Mouse (Mus musculus) CH12.LX (cell line): ENCODE results near the gene Yap1. TPM values are rescaled to one million over a fixed set of nuclear protein-coding genes. Genes with fewer than 3 reads are reported as not detected.

Experiments used
- DNase-seq: peaks from one replicate; pipeline ENCODE4 v3.0.0-alpha.2; 2013; ENCODE audit errors: extremely low read depth
- H3K27ac ChIP-seq: 2 replicates; pipeline ENCODE4 v1.5.1; 2012; ENCODE audit warnings: low read depth, mild to moderate bottlenecking, control low read depth, moderate library complexity; ENCODE audit not compliant: insufficient read depth
- H3K27me3 ChIP-seq: replicated peaks from 2 replicates; pipeline ENCODE3; 2012; ENCODE audit warnings: inconsistent platforms
- H3K36me3 ChIP-seq, 2 experiments: replicated peaks in 1 of 2; 2 replicates each; pipeline versions ENCODE3 to v1.6.1; 2012; ENCODE audit warnings: inconsistent platforms in 1 of 2, low read length in 1 of 2, mild to moderate bottlenecking in 1 of 2, mixed read lengths in 1 of 2, moderate library complexity in 1 of 2; ENCODE audit not compliant: control insufficient read depth in 1 of 2, insufficient read depth in 1 of 2
- H3K4me1 ChIP-seq, 2 experiments: 2 replicates each; pipeline ENCODE4 v1.6.1; 2012; ENCODE audit warnings: inconsistent platforms in 1 of 2, moderate library complexity in 1 of 2; ENCODE audit not compliant: insufficient read depth in 2 of 2, control insufficient read depth in 1 of 2
- H3K4me2 ChIP-seq: 2 replicates; pipeline ENCODE4 v1.6.1; 2012; ENCODE audit warnings: low read depth, mild to moderate bottlenecking, control low read depth; ENCODE audit not compliant: poor library complexity, insufficient read depth, severe bottlenecking
- H3K4me3 ChIP-seq, 3 experiments: fragments of 150-350 bp in 1 of 3; sonication (generic) in 1 of 3; replicated peaks in 1 of 3; 2 replicates each; pipeline versions ENCODE3 to v1.5.1; 2011 to 2012; ENCODE audit warnings: low read depth in 2 of 3, low read length in 2 of 3, mild to moderate bottlenecking in 2 of 3, moderate library complexity in 2 of 3, control low read depth in 1 of 3, improper control_type of control experiment in 1 of 3, inconsistent platforms in 1 of 3, mixed read lengths in 1 of 3; ENCODE audit not compliant: poor library complexity in 1 of 3
- H3K79me2 ChIP-seq: replicated peaks from 2 replicates; pipeline ENCODE4 v1.6.1; 2012; ENCODE audit warnings: mild to moderate bottlenecking, moderate library complexity; ENCODE audit not compliant: control insufficient read depth, poor library complexity, insufficient read depth, severe bottlenecking; ENCODE audit errors: extremely low read depth
- H3K9ac ChIP-seq: 2 replicates; pipeline ENCODE4 v1.6.1; 2012; ENCODE audit warnings: low read depth, mild to moderate bottlenecking, control low read depth, moderate library complexity; ENCODE audit not compliant: insufficient read depth
- H3K9me3 ChIP-seq: replicated peaks from 2 replicates; pipeline ENCODE3; 2012; ENCODE audit warnings: low read length, inconsistent platforms, mixed read lengths
- BHLHE40 ChIP-seq: IDR thresholded peaks from 2 replicates; pipeline ENCODE4 v1.6.1; 2011; ENCODE audit warnings: mild to moderate bottlenecking, low read depth, low read length, improper control_type of control experiment
- CHD1 ChIP-seq: IDR thresholded peaks from 2 replicates; pipeline ENCODE4 v1.6.1; 2012; ENCODE audit warnings: low read depth, low read length, improper control_type of control experiment, inconsistent platforms
- CHD2 ChIP-seq: IDR thresholded peaks from 2 replicates; pipeline ENCODE4 v1.6.1; 2011; ENCODE audit warnings: low read length, improper control_type of control experiment
- CTCF ChIP-seq, 2 experiments: IDR thresholded peaks in 1 of 2; conservative IDR thresholded peaks in 1 of 2; 2 replicates each; pipeline ENCODE4 v1.5.1; 2011 to 2012; ENCODE audit warnings: low read depth in 2 of 2, low read length in 2 of 2, improper control_type of control experiment in 1 of 2, inconsistent platforms in 1 of 2, mild to moderate bottlenecking in 1 of 2, moderate library complexity in 1 of 2
- E2F4 ChIP-seq: IDR thresholded peaks from 2 replicates; pipeline ENCODE4 v1.6.1; 2011; ENCODE audit warnings: low read depth, low read length, improper control_type of control experiment; ENCODE audit not compliant: insufficient replicate concordance
- GABPA ChIP-seq: IDR thresholded peaks from 2 replicates; pipeline ENCODE4 v1.6.1; 2012; ENCODE audit warnings: low read depth, low read length, improper control_type of control experiment, inconsistent platforms; ENCODE audit not compliant: insufficient replicate concordance
- HCFC1 ChIP-seq: IDR thresholded peaks from 2 replicates; pipeline ENCODE4 v1.6.1; 2012; ENCODE audit warnings: low read depth, mild to moderate bottlenecking, inconsistent platforms, low read length, improper control_type of control experiment
- IRF4 ChIP-seq: IDR thresholded peaks from 2 replicates; pipeline ENCODE4 v1.6.1; 2014; ENCODE audit warnings: low read depth, mild to moderate bottlenecking, inconsistent platforms, low read length, improper control_type of control experiment
- JUN ChIP-seq: IDR thresholded peaks from 2 replicates; pipeline ENCODE4 v1.6.1; 2011; ENCODE audit warnings: low read depth, mild to moderate bottlenecking, low read length, improper control_type of control experiment, moderate library complexity; ENCODE audit not compliant: insufficient read depth
- JUND ChIP-seq: conservative IDR thresholded peaks from 2 replicates; pipeline ENCODE4 v1.6.1; 2011; ENCODE audit warnings: low read depth, low read length, improper control_type of control experiment
- MAFK ChIP-seq: IDR thresholded peaks from 2 replicates; pipeline ENCODE4 v1.6.1; 2011; ENCODE audit warnings: low read length, improper control_type of control experiment; ENCODE audit not compliant: insufficient replicate concordance
- MAX ChIP-seq: IDR thresholded peaks from 2 replicates; pipeline ENCODE4 v1.6.1; 2011; ENCODE audit warnings: low read length, improper control_type of control experiment
- MAZ ChIP-seq: IDR thresholded peaks from 2 replicates; pipeline ENCODE4 v1.6.1; 2012; ENCODE audit warnings: low read depth, mild to moderate bottlenecking, inconsistent platforms, low read length, improper control_type of control experiment, moderate library complexity
- MEF2A ChIP-seq: IDR thresholded peaks from 2 replicates; pipeline ENCODE4 v1.6.1; 2014; ENCODE audit warnings: low read depth, mild to moderate bottlenecking, inconsistent platforms, low read length, improper control_type of control experiment, borderline replicate concordance
- MXI1 ChIP-seq: IDR thresholded peaks from 2 replicates; pipeline ENCODE4 v1.6.1; 2011; ENCODE audit warnings: mild to moderate bottlenecking, low read depth, low read length, improper control_type of control experiment
- MYC ChIP-seq: IDR thresholded peaks from 2 replicates; pipeline ENCODE4 v1.6.1; 2011; ENCODE audit warnings: low read depth, mild to moderate bottlenecking, improper control_type of control experiment, low read length
- NELFE ChIP-seq: IDR thresholded peaks from 2 replicates; pipeline ENCODE4 v1.6.1; 2011; ENCODE audit warnings: low read depth, low read length, improper control_type of control experiment
- POLR2AphosphoS2 ChIP-seq: IDR thresholded peaks from 2 replicates; pipeline ENCODE4 v1.6.1; 2011; ENCODE audit warnings: low read depth, low read length, improper control_type of control experiment
- RAD21 ChIP-seq: IDR thresholded peaks from 2 replicates; pipeline ENCODE4 v1.6.1; 2011; ENCODE audit warnings: low read depth, mild to moderate bottlenecking, low read length, improper control_type of control experiment, moderate library complexity
- SIN3A ChIP-seq: IDR thresholded peaks from 2 replicates; pipeline ENCODE4 v1.6.1; 2012; ENCODE audit warnings: low read length, improper control_type of control experiment, inconsistent platforms
- TBP ChIP-seq: conservative IDR thresholded peaks from 2 replicates; pipeline ENCODE4 v1.6.1; 2011; ENCODE audit warnings: low read depth, low read length, improper control_type of control experiment
- TCF12 ChIP-seq: IDR thresholded peaks from 2 replicates; pipeline ENCODE4 v1.6.1; 2014; ENCODE audit warnings: low read depth, mild to moderate bottlenecking, inconsistent platforms, low read length, improper control_type of control experiment
- USF1 ChIP-seq: IDR thresholded peaks from 2 replicates; pipeline ENCODE4 v1.6.1; 2014; ENCODE audit warnings: low read depth, mild to moderate bottlenecking, inconsistent platforms, low read length, improper control_type of control experiment
- USF2 ChIP-seq: conservative IDR thresholded peaks from 2 replicates; pipeline ENCODE4 v1.6.1; 2011; ENCODE audit warnings: low read depth, low read length, improper control_type of control experiment
- ZC3H11A ChIP-seq: IDR thresholded peaks from 2 replicates; pipeline ENCODE4 v1.6.1; 2012; ENCODE audit warnings: low read depth, mild to moderate bottlenecking, inconsistent platforms, low read length, improper control_type of control experiment
- ZKSCAN1 ChIP-seq: IDR thresholded peaks from 2 replicates; pipeline ENCODE4 v1.6.1; 2012; ENCODE audit warnings: low read depth, inconsistent platforms, low read length, improper control_type of control experiment, borderline replicate concordance
- ZMIZ1 ChIP-seq: IDR thresholded peaks from 2 replicates; pipeline ENCODE4 v1.6.1; 2012; ENCODE audit warnings: low read depth, mild to moderate bottlenecking, inconsistent platforms, low read length, improper control_type of control experiment
- ZNF384 ChIP-seq: IDR thresholded peaks from 2 replicates; pipeline ENCODE4 v1.6.1; 2012; ENCODE audit warnings: low read depth, low read length, improper control_type of control experiment, inconsistent platforms
- dilution Hi-C: fragments of 300-500 bp; cut with MboI; formaldehyde crosslinking; loops from 2 replicates; pipeline ENCODE4 v1.14.3; 2020; ENCODE audit warnings: low sequenced_read_pairs; ENCODE audit not compliant: extremely low pct_unique_long_range_greater_than_20kb, extremely low pct_ligation_motif_present
- in situ Hi-C: fragments of 300-500 bp; cut with MboI; formaldehyde crosslinking; loops from 3 replicates; pipeline ENCODE4 v1.14.3; 2019; ENCODE audit warnings: low sequenced_read_pairs, low pct_ligation_motif_present, low pct_unique_long_range_greater_than_20kb, mixed read lengths
- polyA plus RNA-seq: library from polyadenylated mRNA; unstranded; fragments of >175 nt; gene quantifications from 2 replicates; pipeline ENCODE4 v1.2.1, GENCODE M21; 2012; ENCODE audit warnings: low read depth; ENCODE audit not compliant: insufficient read length
- total RNA-seq, 2 experiments: library from RNA; depleted of rRNA; stranded (reverse); fragments of 300-350 nt in 1 of 2; fragments of >200 nt in 1 of 2; gene quantifications; 2 replicates each; pipeline ENCODE4 v1.2.3; 2012 to 2014

The Yap1 gene
- total and polyA plus RNA-seq, 3 experiments: 0.06 TPM; not detected in 2

DNA sequence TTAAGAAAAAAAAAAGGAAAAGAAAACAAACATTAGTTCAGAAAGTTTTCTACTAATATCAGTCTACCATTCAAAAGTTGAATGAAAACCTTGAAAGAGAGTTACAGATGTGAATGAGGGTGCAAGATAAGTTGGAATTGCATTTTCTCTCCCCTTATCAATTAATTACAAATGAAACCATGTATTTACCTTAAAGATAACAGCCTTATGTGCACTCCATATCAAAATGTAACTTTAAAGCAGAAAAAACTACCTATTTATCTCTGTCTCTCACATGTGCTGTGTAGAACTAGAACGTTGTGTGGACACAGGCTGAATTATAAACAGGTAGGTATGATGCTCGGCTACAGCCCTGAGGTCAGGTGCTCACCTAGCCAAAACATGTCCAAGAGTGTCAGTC is 40.5 kb downstream of the Yap1 start:
- Histone ChIP-seq H3K4me1 (peaks cover 6 to 7% of the 10 kb centered on the region in 2 experiments; a peak in 3 of 4 replicates), H3K79me2 (no peaks in the 10 kb centered on the region), H3K27me3 (no peaks in the 10 kb centered on the region), H3K9me3 (no peaks in the 10 kb centered on the region), H3K4me3 (no peak overlapping the region), H3K4me2 (no peak overlapping the region), H3K27ac (no peak overlapping the region), H3K9ac (no peak overlapping the region), H3K36me3 (no peaks in the 10 kb centered on the region)
- dilution Hi-C loops (no loop called here), in situ Hi-C loops (no loop called here)
- no peak for DNase-seq
- no peak for TF ChIP-seq BHLHE40
- no peak for TF ChIP-seq JUND
- no peak for TF ChIP-seq CHD1
- TF ChIP-seq JUN: no peak
- no peak for TF ChIP-seq IRF4
- TF ChIP-seq SIN3A: no peak
- no peak for TF ChIP-seq MAFK
- TF ChIP-seq NELFE: no peak
- no peak for TF ChIP-seq HCFC1
- no peak for TF ChIP-seq MYC
- no peak for TF ChIP-seq MAX
- no peak for TF ChIP-seq MXI1
- no peak for TF ChIP-seq ZKSCAN1
- TF ChIP-seq MEF2A: no peak
- no peak for TF ChIP-seq ZNF384
- no peak for TF ChIP-seq E2F4
- no peak for TF ChIP-seq CTCF (conservative IDR thresholded peaks at IDR 0.05 in 1 of 2, IDR thresholded peaks at IDR 0.05 in 1 of 2; ENCODE audit: low read depth in 2 of 2, low read length in 2 of 2)
- no peak for TF ChIP-seq TBP
- TF ChIP-seq MAZ: no peak

DNA sequence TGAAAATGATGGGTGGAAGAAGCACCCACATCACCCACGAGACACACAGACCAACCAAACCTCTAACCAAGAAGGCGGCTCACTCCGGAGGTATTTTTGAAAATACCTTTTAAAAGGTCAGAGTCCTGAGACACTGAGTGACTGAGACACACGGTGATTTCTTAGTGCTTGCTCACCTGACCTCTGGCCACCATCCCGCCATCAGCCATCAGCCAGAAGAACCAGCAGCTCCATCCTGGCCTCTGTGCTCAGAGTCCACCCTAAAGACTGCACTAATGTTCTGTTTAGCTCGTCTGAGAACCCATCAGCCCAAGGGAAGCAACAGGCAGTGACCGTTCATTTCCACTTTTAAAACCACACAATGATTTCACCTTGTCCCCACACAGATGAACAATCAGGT is 41.5 kb downstream of the Yap1 start:
- Histone ChIP-seq H3K4me2 (no peak overlapping the region), H3K79me2 (no peaks in the 10 kb centered on the region), H3K27ac (no peak overlapping the region), H3K27me3 (no peaks in the 10 kb centered on the region), H3K4me1 (peaks cover 6 to 7% of the 10 kb centered on the region in 2 experiments; a peak in 3 of 4 replicates), H3K4me3 (no peak overlapping the region), H3K9ac (no peak overlapping the region), H3K9me3 (no peaks in the 10 kb centered on the region), H3K36me3 (no peaks in the 10 kb centered on the region)
- dilution Hi-C loops: no loop called here
- TF ChIP-seq ZMIZ1 (no peak), TCF12 (no peak), CTCF (conservative IDR thresholded peaks at IDR 0.05 in 1 of 2, IDR thresholded peaks at IDR 0.05 in 1 of 2; ENCODE audit: low read depth in 2 of 2, low read length in 2 of 2) (no peak), USF2 (no peak), USF1 (no peak), IRF4 (no peak), HCFC1 (no peak), RAD21 (no peak), MEF2A (no peak), MAX (no peak), GABPA (no peak), POLR2AphosphoS2 (no peak), CHD2 (no peak), MYC (no peak), NELFE (no peak), BHLHE40 (no peak), ZC3H11A (no peak)
- DNase-seq: no peak
- in situ Hi-C loops: no loop called here
